Mouse (Mus musculus) heart, embryonic 13.5 days (tissue): ENCODE data around the gene Pcbp2. TPM values are rescaled to one million over a fixed set of nuclear protein-coding genes. Genes with fewer than 3 reads are reported as not detected.
A peak's percentile ranks its signal among the peaks of the same experiment; 100 is the strongest.

Source experiments
- ATAC-seq: fragments of 200-750 bp; cut with Nextera tagmentation; 2 replicates; pipeline ENCODE4 v1.8.0; 2017; ENCODE audit warnings: moderate TSS enrichment; ENCODE audit not compliant: insufficient number of reproducible peaks, low FRiP score, low TSS enrichment; ENCODE audit errors: extremely low read depth
- H3K27ac ChIP-seq: fragments of 300-500 bp; sonication (generic); replicated peaks from 2 replicates; pipeline ENCODE4 v1.5.1; 2015; ENCODE audit warnings: moderate library complexity, mild to moderate bottlenecking, inconsistent platforms
- H3K27me3 ChIP-seq: fragments of 300-500 bp; sonication (generic); replicated peaks from 2 replicates; pipeline ENCODE4 v1.6.1; 2015; ENCODE audit warnings: mild to moderate bottlenecking, inconsistent platforms
- H3K36me3 ChIP-seq: fragments of 300-500 bp; sonication (generic); 2 replicates; pipeline ENCODE4 v1.6.1; 2015; ENCODE audit warnings: mild to moderate bottlenecking, inconsistent platforms
- H3K4me1 ChIP-seq: fragments of 300-500 bp; sonication (generic); 2 replicates; pipeline ENCODE4 v1.6.1; 2015; ENCODE audit warnings: inconsistent platforms
- H3K4me2 ChIP-seq: fragments of 300-500 bp; sonication (generic); 2 replicates; pipeline ENCODE4 v1.6.1; 2015; ENCODE audit warnings: inconsistent platforms, mild to moderate bottlenecking, moderate library complexity
- H3K4me3 ChIP-seq: fragments of 300-500 bp; sonication (generic); 2 replicates; pipeline ENCODE4 v1.5.1; 2015; ENCODE audit warnings: moderate library complexity, mild to moderate bottlenecking, inconsistent platforms
- H3K9ac ChIP-seq: fragments of 300-500 bp; sonication (generic); 2 replicates; pipeline ENCODE4 v1.6.1; 2015; ENCODE audit warnings: inconsistent platforms, mild to moderate bottlenecking, moderate library complexity
- H3K9me3 ChIP-seq: fragments of 300-500 bp; sonication (generic); 2 replicates; pipeline ENCODE4 v1.6.1; 2016; ENCODE audit warnings: inconsistent platforms
- WGBS: fragments of 180-500 bp; shearing (Covaris S2); methylation state at CpG from one replicate; pipeline ENCODE4 v1.1.7; 2015; ENCODE audit warnings: mixed read lengths; 5-methylcytosine and 5-hydroxymethylcytosine counted together
- polyA plus RNA-seq: library from polyadenylated mRNA; unstranded; fragments of >200 nt; fragmentation: Nextera tagmentation; extraction: Ambion mirVana; gene quantifications from 2 replicates; pipeline ENCODE4 v1.2.1, GENCODE M21; 2015

The Pcbp2 gene
- polyA plus RNA-seq, 1 experiment from 2014 or later = 141 TPM

GRCm38 (mm10) chr15:102468675-102469370 is 1.5 kb upstream of the Pcbp2 start:
- Histone ChIP-seq H3K4me3 (no peak overlapping the region), H3K27me3 (no peaks in the 10 kb centered on the region), H3K36me3 (peaks cover 22% of the 10 kb centered on the region), H3K9ac (no peak overlapping the region), H3K9me3 (no peaks in the 10 kb centered on the region), H3K4me2 (no peak overlapping the region), H3K4me1 (peaks cover 19% of the 10 kb centered on the region), H3K27ac (no peak overlapping the region)
- 93% methylated on average over 9 of the region's 9 CpGs for WGBS
- no peak for ATAC-seq

- H3K4me3 ChIP-seq = peak overlapping the region; percentile 93
- ATAC-seq = peak; percentile 58
- no peaks in the 10 kb centered on the region for H3K27me3 ChIP-seq
- under 1% methylated on average over 32 of the region's 67 CpGs for WGBS
- H3K27ac ChIP-seq = peak overlapping the region; percentile 99
- peak overlapping the region; percentile 98 for H3K9ac ChIP-seq
- H3K4me1 ChIP-seq = peaks cover 19% of the 10 kb centered on the region
- no peaks in the 10 kb centered on the region for H3K9me3 ChIP-seq
- peak overlapping the region; percentile 79 for H3K4me2 ChIP-seq
- H3K36me3 ChIP-seq = peaks cover 38% of the 10 kb centered on the region
These were observed 411 bp downstream of the Pcbp2 start for GRCm38 (mm10) chr15:102470605-102471294.

DNA sequence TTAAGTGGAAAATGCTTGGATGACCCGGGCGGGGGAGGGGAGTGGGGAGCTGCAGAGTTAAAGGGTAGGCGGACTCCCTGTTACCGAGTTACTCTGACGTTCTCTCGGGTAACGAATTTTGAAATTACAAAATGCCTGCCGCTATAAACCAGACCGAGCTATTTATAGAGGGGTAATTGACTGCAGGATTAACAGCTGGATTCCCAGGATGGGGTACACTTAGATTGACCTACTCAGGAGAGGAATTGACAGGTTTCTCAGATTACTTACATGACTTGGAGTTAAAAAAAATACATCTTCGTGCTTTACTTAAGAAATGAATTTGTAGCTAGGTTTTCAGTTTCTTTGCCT is 931 bp downstream of the Pcbp2 start:
- ATAC-seq = no peak

DNA sequence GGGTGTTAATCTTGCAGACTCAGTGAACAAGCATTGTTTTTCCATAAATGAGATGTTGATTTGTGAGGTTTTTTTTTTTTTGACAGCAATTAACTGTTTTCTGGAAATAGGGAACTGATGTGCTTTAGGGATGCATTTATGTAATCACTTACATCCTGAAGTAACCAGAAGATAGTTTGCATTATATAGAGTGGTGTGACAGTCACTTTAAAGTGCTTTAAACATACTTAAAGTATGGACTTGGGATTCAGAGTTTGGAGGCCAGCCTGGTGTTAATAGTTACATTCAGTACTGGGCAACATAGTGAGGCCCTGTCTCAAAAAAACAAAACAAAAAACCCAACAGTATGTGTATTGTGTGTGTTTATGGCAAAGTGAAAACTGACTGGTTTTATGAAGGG is 1.4 kb downstream of the Pcbp2 start:
- H3K9ac ChIP-seq = peak overlapping the region; percentile 98
- no peak overlapping the region for H3K27ac ChIP-seq
- no peaks in the 10 kb centered on the region for H3K27me3 ChIP-seq
- peaks cover 47% of the 10 kb centered on the region for H3K36me3 ChIP-seq
- H3K9me3 ChIP-seq = no peaks in the 10 kb centered on the region
- H3K4me1 ChIP-seq = peaks cover 19% of the 10 kb centered on the region
- H3K4me3 ChIP-seq = peak overlapping the region; percentile 93
- no peak for ATAC-seq
- H3K4me2 ChIP-seq = peak overlapping the region; percentile 79

More for the DNA sequence above, 931 bp downstream of the Pcbp2 start:
- peaks cover 19% of the 10 kb centered on the region for H3K4me1 ChIP-seq
- peak overlapping the region; percentile 79 for H3K4me2 ChIP-seq
- peaks cover 43% of the 10 kb centered on the region for H3K36me3 ChIP-seq
- H3K27me3 ChIP-seq = no peaks in the 10 kb centered on the region
- 0% methylated on average over 10 of the region's 10 CpGs for WGBS
- peak overlapping the region; percentile 98 for H3K9ac ChIP-seq
- no peaks in the 10 kb centered on the region for H3K9me3 ChIP-seq
- peak overlapping the region; percentile 99 for H3K27ac ChIP-seq
- H3K4me3 ChIP-seq = peak overlapping the region; percentile 93

- Histone ChIP-seq H3K27me3 (no peaks in the 10 kb centered on the region), H3K36me3 (peaks cover 61% of the 10 kb centered on the region), H3K4me3 (peak overlapping the region; percentile 93; the same call in 1 of the 2 replicates), H3K9me3 (no peaks in the 10 kb centered on the region), H3K4me2 (peak overlapping the region; percentile 79), H3K9ac (no peak overlapping the region; the same call in none of the 2 replicates), H3K4me1 (peaks cover 19% of the 10 kb centered on the region), H3K27ac (no peak overlapping the region)
- ATAC-seq = no peak
- WGBS = 62% methylated on average over 2 of the region's 2 CpGs
These were observed 2.9 kb downstream of the Pcbp2 start for GRCm38 (mm10) chr15:102473246-102473645.

DNA sequence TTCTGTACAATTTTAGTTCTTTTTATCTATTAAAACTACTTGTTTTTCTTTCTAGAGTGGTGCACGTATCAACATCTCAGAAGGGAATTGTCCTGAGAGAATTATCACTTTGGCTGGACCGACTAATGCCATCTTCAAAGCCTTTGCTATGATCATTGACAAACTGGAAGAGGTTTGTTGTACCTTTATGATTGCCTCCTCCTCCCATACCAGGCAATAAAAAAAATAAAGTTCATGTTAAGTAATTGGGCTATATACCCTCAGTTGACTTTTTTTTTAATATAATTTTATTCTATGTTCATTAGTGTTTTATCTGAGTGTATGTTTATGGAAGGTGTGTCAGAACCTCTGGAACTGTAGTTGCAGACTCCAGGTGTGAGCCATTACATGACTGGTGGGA is 4.2 kb downstream of the Pcbp2 start:
- no peak for ATAC-seq
- peaks cover 64% of the 10 kb centered on the region for H3K36me3 ChIP-seq
- 81% methylated on average over 2 of the region's 2 CpGs for WGBS

GRCm38 (mm10) chr15:102483136-102483535 is 12.8 kb downstream of the Pcbp2 start:
- ATAC-seq = no peak
- no peaks in the 10 kb centered on the region for H3K9me3 ChIP-seq
- no peaks in the 10 kb centered on the region for H3K27me3 ChIP-seq
- H3K9ac ChIP-seq = no peak overlapping the region
- peaks cover 33% of the 10 kb centered on the region for H3K4me1 ChIP-seq
- WGBS = 44% methylated on average over 3 of the region's 3 CpGs
- H3K27ac ChIP-seq = peak overlapping the region; percentile 65
- H3K4me3 ChIP-seq = no peak overlapping the region
- peak overlapping the region; percentile 32 for H3K4me2 ChIP-seq
- peaks cover 92% of the 10 kb centered on the region for H3K36me3 ChIP-seq

More for the DNA sequence above, 4.2 kb downstream of the Pcbp2 start:
- no peak overlapping the region for H3K27ac ChIP-seq
- no peak overlapping the region for H3K4me3 ChIP-seq
- H3K9me3 ChIP-seq = no peaks in the 10 kb centered on the region
- no peak overlapping the region for H3K4me2 ChIP-seq
- H3K9ac ChIP-seq = no peak overlapping the region
- H3K4me1 ChIP-seq = peaks cover 19% of the 10 kb centered on the region
- no peaks in the 10 kb centered on the region for H3K27me3 ChIP-seq

DNA sequence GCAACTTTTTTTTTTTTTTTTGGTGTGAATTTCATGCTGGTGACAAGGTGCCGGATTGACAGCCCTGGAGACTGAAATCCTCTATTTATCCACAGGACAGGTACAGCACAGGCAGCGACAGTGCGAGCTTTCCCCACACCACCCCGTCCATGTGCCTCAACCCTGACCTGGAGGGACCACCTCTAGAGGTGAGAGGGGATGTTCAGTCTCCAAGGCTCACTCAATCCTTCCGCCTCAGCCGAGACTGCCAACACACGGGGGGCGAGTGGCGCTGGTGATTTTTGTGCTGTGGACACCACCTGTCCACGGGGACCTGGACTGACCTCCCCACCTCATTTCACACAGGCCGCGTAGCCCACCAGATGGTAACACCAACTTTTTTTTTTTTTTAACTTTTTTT is 15.5 kb downstream of the Pcbp2 start:
- H3K36me3 ChIP-seq = peaks cover 94% of the 10 kb centered on the region
- H3K4me2 ChIP-seq = no peak overlapping the region
- no peaks in the 10 kb centered on the region for H3K27me3 ChIP-seq
- no peak overlapping the region for H3K9ac ChIP-seq
- WGBS = 85% methylated on average over 12 of the region's 12 CpGs
- H3K9me3 ChIP-seq = no peaks in the 10 kb centered on the region
- no peak overlapping the region for H3K27ac ChIP-seq
- no peak for ATAC-seq
- peaks cover 33% of the 10 kb centered on the region for H3K4me1 ChIP-seq
- H3K4me3 ChIP-seq = no peak overlapping the region

DNA sequence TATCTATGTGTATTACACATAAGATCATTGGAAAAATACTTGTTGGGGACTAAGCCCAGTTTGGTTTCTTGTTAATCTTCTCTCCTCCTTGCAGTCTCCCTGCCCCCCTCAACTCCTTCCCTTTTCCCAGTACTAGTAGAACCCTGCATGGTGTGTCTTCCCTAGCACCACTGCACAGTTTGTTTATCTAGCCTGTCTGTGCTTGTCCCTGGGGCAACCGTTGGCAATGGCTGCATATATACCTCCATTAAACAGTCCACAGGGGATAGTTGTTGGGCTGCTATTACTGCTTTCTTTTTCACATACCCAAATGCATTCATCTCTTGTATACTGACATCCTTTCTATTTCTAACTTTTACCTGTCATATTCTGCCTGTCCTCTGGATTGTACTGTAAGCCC is 17.3 kb downstream of the Pcbp2 start:
- Histone ChIP-seq H3K9ac (no peak overlapping the region), H3K27me3 (no peaks in the 10 kb centered on the region), H3K27ac (no peak overlapping the region), H3K4me3 (no peak overlapping the region), H3K4me2 (no peak overlapping the region), H3K9me3 (no peaks in the 10 kb centered on the region), H3K4me1 (peaks cover 19% of the 10 kb centered on the region), H3K36me3 (peaks cover 91% of the 10 kb centered on the region)
- WGBS = 76% methylated on average over 1 of the region's 1 CpGs
- ATAC-seq = no peak

GRCm38 (mm10) chr15:102498322-102498721 is 28.0 kb downstream of the Pcbp2 start:
- WGBS = 88% methylated on average over 3 of the region's 3 CpGs
- ATAC-seq = no peak

DNA sequence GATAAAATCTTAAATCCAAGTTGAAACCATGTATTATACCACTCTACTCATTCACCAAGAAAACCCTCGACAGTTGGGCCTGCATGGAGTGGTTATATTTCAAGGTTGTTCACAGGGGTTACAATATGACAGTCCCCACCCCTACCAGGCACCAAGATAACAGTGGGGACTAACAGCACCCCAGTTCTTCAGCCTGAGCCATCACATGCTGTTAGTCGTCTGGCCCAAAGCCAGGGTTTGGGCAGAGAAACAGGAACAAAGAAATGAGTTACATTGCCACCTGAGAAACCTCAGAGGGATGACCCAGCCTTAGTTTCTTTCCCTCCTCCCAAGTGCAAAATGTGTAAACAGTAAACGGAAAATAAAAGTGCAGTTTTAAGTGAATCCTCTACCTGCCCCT is 29.0 kb downstream of the Pcbp2 start:
- 67% methylated on average over 3 of the region's 3 CpGs for WGBS
- Histone ChIP-seq H3K4me3 (no peak overlapping the region), H3K4me1 (no peaks in the 10 kb centered on the region), H3K9me3 (no peaks in the 10 kb centered on the region), H3K36me3 (peaks cover 99% of the 10 kb centered on the region), H3K4me2 (no peak overlapping the region), H3K27me3 (no peaks in the 10 kb centered on the region), H3K9ac (no peak overlapping the region), H3K27ac (no peak overlapping the region)
- ATAC-seq = no peak

More at GRCm38 (mm10) chr15:102498322-102498721, 28.0 kb downstream of the Pcbp2 start:
- no peaks in the 10 kb centered on the region for H3K27me3 ChIP-seq
- peaks cover 99% of the 10 kb centered on the region for H3K36me3 ChIP-seq
- no peak overlapping the region for H3K4me2 ChIP-seq
- H3K27ac ChIP-seq = no peak overlapping the region
- no peaks in the 10 kb centered on the region for H3K9me3 ChIP-seq
- H3K9ac ChIP-seq = no peak overlapping the region
- no peaks in the 10 kb centered on the region for H3K4me1 ChIP-seq
- H3K4me3 ChIP-seq = no peak overlapping the region

- no peak overlapping the region for H3K27ac ChIP-seq
- H3K4me2 ChIP-seq = no peak overlapping the region
- H3K9ac ChIP-seq = no peak overlapping the region
- WGBS = 91% methylated on average over 6 of the region's 6 CpGs
- H3K4me1 ChIP-seq = peaks cover under 1% of the 10 kb centered on the region; the same call in 1 of the 2 replicates
- ATAC-seq = no peak
- peaks cover 99% of the 10 kb centered on the region for H3K36me3 ChIP-seq
- H3K4me3 ChIP-seq = no peak overlapping the region
- no peaks in the 10 kb centered on the region for H3K9me3 ChIP-seq
- H3K27me3 ChIP-seq = no peaks in the 10 kb centered on the region
These were observed 29.5 kb downstream of the Pcbp2 start for GRCm38 (mm10) chr15:102499851-102500250.
